Mouse (Mus musculus): ENCODE measurements at regions not wholly inside any gene's neighbourhood (a gene's known extent, or its start where the extent isn't known, plus 50 kb on each side); places are given as distances from the start of the nearest gene placed in this dataset.

- no peak for TF ChIP-seq POLR2A (IDR thresholded peaks at IDR 0.05; ENCODE audit: borderline replicate concordance, extremely low read depth, low read depth, low read length)
- TF ChIP-seq CTCF (IDR thresholded peaks at IDR 0.05; ENCODE audit: insufficient read depth, low read length): no peak
Observed at GRCm38 (mm10) chr9:41470010-41470409, 308.5 kb upstream of the Ubash3b start.
